Mouse (Mus musculus): ENCODE data around the gene Bloc1s4. TPM values are rescaled to one million over a fixed set of nuclear protein-coding genes. Genes with fewer than 3 reads are reported as not detected.
A peak's percentile ranks its signal among the peaks of the same experiment; 100 is the strongest.

Bloc1s4 gene
- polyA plus RNA-seq, 1 experiment from 2014 or later: 16.5 TPM

- WGBS: 6% methylated on average over 31 of the region's 31 CpGs
- Histone ChIP-seq H3K27me3 (replicated peaks; ENCODE audit: control insufficient read depth, insufficient read depth, low read length) (no peaks in the 10 kb centered on the region), H3K9ac (ENCODE audit: low read depth, low read length) (peak overlapping the region; percentile 61), H3K4me2 (ENCODE audit: low read depth, low read length) (peak overlapping the region; percentile 51), H3K36me3 (ENCODE audit: control insufficient read depth, insufficient read depth, low read length) (no peaks in the 10 kb centered on the region), H3K4me1 (ENCODE audit: control insufficient read depth, insufficient read depth, low read length) (peaks cover 8% of the 10 kb centered on the region), H3K9me3 (ENCODE audit: control insufficient read depth, low read length) (no peaks in the 10 kb centered on the region), H3K4me3 (ENCODE audit: low read length) (peak overlapping the region; percentile 37), H3K27ac (ENCODE audit: low read length) (peak overlapping the region; percentile 89)
- peak; percentile 97 for ATAC-seq
These were observed 35.6 kb downstream of the Bloc1s4 start for GRCm38 (mm10) chr5:36712553-36713534.

GRCm38 (mm10) chr5:36711863-36712262 lies 36.6 kb downstream of the Bloc1s4 start:
- Histone ChIP-seq H3K4me3 (ENCODE audit: low read length) (no peak overlapping the region), H3K9me3 (ENCODE audit: control insufficient read depth, low read length) (no peaks in the 10 kb centered on the region), H3K27ac (ENCODE audit: low read length) (peak overlapping the region; percentile 89), H3K27me3 (replicated peaks; ENCODE audit: control insufficient read depth, insufficient read depth, low read length) (no peaks in the 10 kb centered on the region), H3K36me3 (ENCODE audit: control insufficient read depth, insufficient read depth, low read length) (no peaks in the 10 kb centered on the region), H3K4me1 (ENCODE audit: control insufficient read depth, insufficient read depth, low read length) (peaks cover 8% of the 10 kb centered on the region), H3K4me2 (ENCODE audit: low read depth, low read length) (no peak overlapping the region), H3K9ac (ENCODE audit: low read depth, low read length) (no peak overlapping the region)
- ATAC-seq: no peak
- 48% methylated on average over 5 of the region's 5 CpGs for WGBS

GRCm38 (mm10) chr5:36705792-36706191 lies 42.7 kb downstream of the Bloc1s4 start:
- H3K9ac ChIP-seq (ENCODE audit: low read depth, low read length): no peak overlapping the region
- no peak overlapping the region for H3K27ac ChIP-seq (ENCODE audit: low read length)
- no peak overlapping the region for H3K4me2 ChIP-seq (ENCODE audit: low read depth, low read length)
- H3K27me3 ChIP-seq (replicated peaks; ENCODE audit: control insufficient read depth, insufficient read depth, low read length): no peaks in the 10 kb centered on the region
- 82% methylated on average over 5 of the region's 5 CpGs for WGBS
- H3K9me3 ChIP-seq (ENCODE audit: control insufficient read depth, low read length): no peaks in the 10 kb centered on the region
- 0 out of 2 replicates have a peak, but pooled peaks cover 4% of the 10 kb centered on the region for H3K4me1 ChIP-seq (ENCODE audit: control insufficient read depth, insufficient read depth, low read length)
- ATAC-seq: no peak
- H3K36me3 ChIP-seq (ENCODE audit: control insufficient read depth, insufficient read depth, low read length): no peaks in the 10 kb centered on the region
- no peak overlapping the region for H3K4me3 ChIP-seq (ENCODE audit: low read length)

DNA sequence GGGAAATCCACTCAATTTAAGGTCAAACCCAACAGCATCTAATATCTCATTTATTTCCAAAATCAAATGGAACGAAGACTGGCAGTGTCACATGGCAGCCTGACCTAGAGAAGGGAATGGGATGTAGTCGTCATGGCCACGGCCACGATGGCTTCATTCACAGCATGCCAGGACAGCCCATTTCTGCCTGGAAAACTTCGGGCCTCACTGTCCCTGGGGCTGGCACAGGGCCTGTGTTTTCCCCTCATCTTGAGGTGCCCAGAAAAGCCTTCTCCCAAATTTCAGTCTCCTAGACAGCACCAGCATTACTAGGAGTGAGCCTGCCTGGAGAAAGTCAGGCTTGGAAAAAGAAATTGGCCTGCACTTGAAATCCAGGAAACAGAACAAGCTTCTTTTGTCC lies 43.1 kb downstream of the Bloc1s4 start:
- ATAC-seq: no peak
- no peaks in the 10 kb centered on the region for H3K9me3 ChIP-seq (ENCODE audit: control insufficient read depth, low read length)
- H3K4me2 ChIP-seq (ENCODE audit: low read depth, low read length): no peak overlapping the region
- no peak overlapping the region for H3K9ac ChIP-seq (ENCODE audit: low read depth, low read length)
- H3K4me1 ChIP-seq (ENCODE audit: control insufficient read depth, insufficient read depth, low read length): 0 out of 2 replicates have a peak, but pooled peaks cover 4% of the 10 kb centered on the region
- no peak overlapping the region for H3K4me3 ChIP-seq (ENCODE audit: low read length)
- H3K27ac ChIP-seq (ENCODE audit: low read length): no peak overlapping the region
- 83% methylated on average over 5 of the region's 5 CpGs for WGBS
- no peaks in the 10 kb centered on the region for H3K27me3 ChIP-seq (replicated peaks; ENCODE audit: control insufficient read depth, insufficient read depth, low read length)
- H3K36me3 ChIP-seq (ENCODE audit: control insufficient read depth, insufficient read depth, low read length): no peaks in the 10 kb centered on the region

DNA sequence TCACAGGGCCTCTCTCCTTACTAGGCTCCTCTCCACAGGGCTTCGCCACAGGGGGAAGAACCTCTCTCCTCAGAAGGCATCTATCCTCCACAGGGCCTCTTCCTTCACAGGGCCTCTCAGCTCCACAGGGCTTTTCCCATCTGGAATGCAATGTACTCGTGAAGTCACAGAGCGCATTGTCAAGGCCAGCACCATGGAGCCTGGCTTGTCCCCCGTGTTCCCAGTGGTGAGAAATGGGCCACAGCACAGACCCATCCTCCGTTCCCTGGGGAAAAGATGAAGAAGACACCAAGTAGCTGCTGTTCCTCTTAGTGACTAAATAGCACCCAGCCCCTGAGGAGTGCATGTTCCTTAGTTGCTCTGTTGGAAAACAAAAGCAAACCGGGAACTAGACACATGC lies 43.8 kb downstream of the Bloc1s4 start:
- no peak overlapping the region for H3K9ac ChIP-seq (ENCODE audit: low read depth, low read length)
- H3K4me1 ChIP-seq (ENCODE audit: control insufficient read depth, insufficient read depth, low read length): 0 out of 2 replicates have a peak, but pooled peaks cover 4% of the 10 kb centered on the region
- H3K27ac ChIP-seq (ENCODE audit: low read length): no peak overlapping the region
- H3K36me3 ChIP-seq (ENCODE audit: control insufficient read depth, insufficient read depth, low read length): no peaks in the 10 kb centered on the region
- H3K4me2 ChIP-seq (ENCODE audit: low read depth, low read length): no peak overlapping the region
- H3K27me3 ChIP-seq (replicated peaks; ENCODE audit: control insufficient read depth, insufficient read depth, low read length): no peaks in the 10 kb centered on the region
- H3K4me3 ChIP-seq (ENCODE audit: low read length): no peak overlapping the region
- ATAC-seq: no peak
- 73% methylated on average over 6 of the region's 6 CpGs for WGBS
- no peaks in the 10 kb centered on the region for H3K9me3 ChIP-seq (ENCODE audit: control insufficient read depth, low read length)

- 53% methylated on average over 6 of the region's 6 CpGs for WGBS
These were observed 47.4 kb downstream of the Bloc1s4 start for GRCm38 (mm10) chr5:36700939-36701620.

GRCm38 (mm10) chr5:36698689-36699088 lies 49.8 kb downstream of the Bloc1s4 start:
- no peaks in the 10 kb centered on the region for H3K9me3 ChIP-seq (ENCODE audit: control insufficient read depth, low read length)
- 63% methylated on average over 5 of the region's 5 CpGs for WGBS
- H3K4me2 ChIP-seq (ENCODE audit: low read depth, low read length): no peak overlapping the region
- no peaks in the 10 kb centered on the region for H3K27me3 ChIP-seq (replicated peaks; ENCODE audit: control insufficient read depth, insufficient read depth, low read length)
- no peak overlapping the region for H3K4me3 ChIP-seq (ENCODE audit: low read length)
- ATAC-seq: no peak
- H3K4me1 ChIP-seq (ENCODE audit: control insufficient read depth, insufficient read depth, low read length): peaks cover 21% of the 10 kb centered on the region
- H3K9ac ChIP-seq (ENCODE audit: low read depth, low read length): no peak overlapping the region
- H3K36me3 ChIP-seq (ENCODE audit: control insufficient read depth, insufficient read depth, low read length): no peaks in the 10 kb centered on the region
- peak overlapping the region; percentile 18; the same call in 1 of the 2 replicates for H3K27ac ChIP-seq (ENCODE audit: low read length)

More at GRCm38 (mm10) chr5:36700939-36701620, 47.4 kb downstream of the Bloc1s4 start:
- H3K36me3 ChIP-seq (ENCODE audit: control insufficient read depth, insufficient read depth, low read length): no peaks in the 10 kb centered on the region
- H3K4me3 ChIP-seq (ENCODE audit: low read length): no peak overlapping the region
- peak overlapping the region; percentile 58; the same call in 1 of the 2 replicates for H3K27ac ChIP-seq (ENCODE audit: low read length)
- no peak overlapping the region for H3K9ac ChIP-seq (ENCODE audit: low read depth, low read length)
- peak; percentile 88 for ATAC-seq
- H3K4me2 ChIP-seq (ENCODE audit: low read depth, low read length): peak overlapping the region; percentile 8; the same call in 1 of the 2 replicates
- no peaks in the 10 kb centered on the region for H3K9me3 ChIP-seq (ENCODE audit: control insufficient read depth, low read length)
- no peaks in the 10 kb centered on the region for H3K27me3 ChIP-seq (replicated peaks; ENCODE audit: control insufficient read depth, insufficient read depth, low read length)
- peaks cover 14% of the 10 kb centered on the region; the same call in 1 of the 2 replicates for H3K4me1 ChIP-seq (ENCODE audit: control insufficient read depth, insufficient read depth, low read length)

DNA sequence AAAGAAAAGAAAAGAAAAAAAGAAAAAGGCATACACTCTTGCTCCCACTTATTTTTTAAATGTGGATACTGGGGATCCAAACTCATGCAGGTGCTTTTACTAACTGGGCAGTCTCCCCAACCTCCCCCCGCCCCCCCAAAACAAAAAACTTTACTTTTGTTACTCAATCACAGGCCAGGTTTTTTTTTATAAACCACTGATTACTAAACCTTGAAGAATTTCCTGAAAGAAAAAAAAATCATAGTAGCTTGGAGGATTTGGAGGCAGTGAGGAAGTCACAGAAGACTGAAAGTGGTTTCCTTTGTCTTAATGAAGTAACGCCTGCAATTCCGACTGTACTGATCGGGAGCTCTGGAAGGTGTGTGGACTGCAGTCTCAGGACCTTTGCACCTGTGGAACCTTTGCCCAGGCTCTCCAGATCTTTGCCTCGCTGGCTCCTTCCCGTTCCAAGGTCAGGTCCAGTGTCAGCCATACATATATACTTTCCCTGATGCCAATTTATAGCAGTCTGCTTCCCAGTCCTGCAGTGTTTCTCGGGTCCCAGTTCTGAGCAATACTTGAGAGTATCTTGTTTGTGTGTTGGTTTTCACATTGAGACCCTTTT lies 50.3 kb downstream of the Bloc1s4 start:
- no peaks in the 10 kb centered on the region for H3K36me3 ChIP-seq (ENCODE audit: control insufficient read depth, insufficient read depth, low read length)
- no peak overlapping the region for H3K9ac ChIP-seq (ENCODE audit: low read depth, low read length)
- 57% methylated on average over 7 of the region's 7 CpGs for WGBS
- H3K9me3 ChIP-seq (ENCODE audit: control insufficient read depth, low read length): no peaks in the 10 kb centered on the region
- H3K4me2 ChIP-seq (ENCODE audit: low read depth, low read length): no peak overlapping the region
- H3K27ac ChIP-seq (ENCODE audit: low read length): peak overlapping the region; percentile 18; the same call in 1 of the 2 replicates
- no peaks in the 10 kb centered on the region for H3K27me3 ChIP-seq (replicated peaks; ENCODE audit: control insufficient read depth, insufficient read depth, low read length)
- H3K4me3 ChIP-seq (ENCODE audit: low read length): no peak overlapping the region
- H3K4me1 ChIP-seq (ENCODE audit: control insufficient read depth, insufficient read depth, low read length): peaks cover 24% of the 10 kb centered on the region
- no peak for ATAC-seq

Data from intestine, embryonic 16.5 days (tissue).